In genomic region chr2:31239833-31240232, GRCm38 (mm10) we compare ENCODE assay signal across 9 mouse cellular contexts. TPM values are rescaled to one million over a fixed set of nuclear protein-coding genes. Genes with fewer than 3 reads are reported as not detected.
DNase-seq lines count a peak whose midpoint lies in the region; ATAC-seq lines count a peak whose summit lies in the region.
"Had no signal": no experiment of that assay in that cellular context is flagged by ENCODE, and none has a peak within 500 bp of the region (broad histone marks: within the 10 kb centered on the region; RNA-seq: fewer than 3 reads in every experiment).

No protein-coding gene starts in this region.

- DNase-seq in heart, postnatal 10 days, result no peak
- DNase-seq in midbrain, embryonic 14.5 days, result no peak
- DNase-seq in gastrocnemius, postnatal 10 days, result no peak
- no peak for DNase-seq in left cerebral cortex, adult 18-20 months (ENCODE audit: low spot score in 2 of 2)

- intact Hi-C loops in heart, postnatal 10 days (cut with DNase I), result no loop called here

- 65% methylated on average over 6 of the region's 6 CpGs for WGBS in heart, embryonic 11.5 days (ENCODE audit: insufficient replicate concordance)
- WGBS in midbrain, embryonic 12.5 days, result 88% methylated on average over 6 of the region's 6 CpGs
- 83% methylated on average over 6 of the region's 6 CpGs for WGBS in midbrain, embryonic 14.5 days
- WGBS in intestine, embryonic 15.5 days, result 83% methylated on average over 6 of the region's 6 CpGs
- WGBS in stomach, embryonic 15.5 days, result 79% methylated on average over 6 of the region's 6 CpGs

- H3K36me3 ChIP-seq in heart, embryonic 11.5 days (ENCODE audit: control insufficient read depth, insufficient read depth, low read length), result no peaks in the 10 kb centered on the region
- H3K36me3 ChIP-seq in midbrain, embryonic 12.5 days, result no peaks in the 10 kb centered on the region
- no peaks in the 10 kb centered on the region for H3K36me3 ChIP-seq in midbrain, embryonic 14.5 days (ENCODE audit: control insufficient read depth, insufficient read depth, low read length)
- H3K36me3 ChIP-seq in intestine, embryonic 15.5 days, result no peaks in the 10 kb centered on the region
- H3K36me3 ChIP-seq in stomach, embryonic 15.5 days, result no peaks in the 10 kb centered on the region

- H3K9me3 ChIP-seq in heart, embryonic 11.5 days (replicated peaks; ENCODE audit: control insufficient read depth, low read length), result no peaks in the 10 kb centered on the region
- H3K9me3 ChIP-seq in midbrain, embryonic 12.5 days, result no peaks in the 10 kb centered on the region
- no peaks in the 10 kb centered on the region for H3K9me3 ChIP-seq in midbrain, embryonic 14.5 days (ENCODE audit: control insufficient read depth, low read length)
- no peaks in the 10 kb centered on the region for H3K9me3 ChIP-seq in intestine, embryonic 15.5 days
- no peaks in the 10 kb centered on the region for H3K9me3 ChIP-seq in stomach, embryonic 15.5 days

- ATAC-seq in heart, embryonic 11.5 days (replicated peaks; ENCODE audit: insufficient number of reproducible peaks, low FRiP score, low TSS enrichment), result no peak
- ATAC-seq in midbrain, embryonic 12.5 days (ENCODE audit: low FRiP score, low read depth), result no peak
- ATAC-seq in midbrain, embryonic 14.5 days (ENCODE audit: low FRiP score, low TSS enrichment), result no peak
- ATAC-seq in intestine, embryonic 15.5 days, result no peak
- ATAC-seq in stomach, embryonic 15.5 days (ENCODE audit: insufficient read depth, low FRiP score, low read depth), result no peak
- ATAC-seq: activated CD4-positive, CD25-positive, alpha-beta regulatory T cell, adult 4 months had no signal

- peak overlapping the region; percentile 52; the same call in 1 of the 2 replicates for H3K4me2 ChIP-seq in heart, embryonic 11.5 days
- peak overlapping the region; percentile 39; the same call in 1 of the 2 replicates for H3K4me2 ChIP-seq in midbrain, embryonic 12.5 days (replicated peaks)
- no peak overlapping the region for H3K4me2 ChIP-seq in midbrain, embryonic 14.5 days (ENCODE audit: low read length)
- no peak overlapping the region for H3K4me2 ChIP-seq in intestine, embryonic 15.5 days (replicated peaks)
- peak overlapping the region; percentile 45 for H3K4me2 ChIP-seq in stomach, embryonic 15.5 days

- peak overlapping the region; percentile 43; the same call in 1 of the 2 replicates for H3K9ac ChIP-seq in heart, embryonic 11.5 days (ENCODE audit: low read depth, low read length)
- H3K9ac ChIP-seq in midbrain, embryonic 12.5 days (replicated peaks), result no peak overlapping the region
- no peak overlapping the region for H3K9ac ChIP-seq in midbrain, embryonic 14.5 days (replicated peaks; ENCODE audit: low read length)
- H3K9ac ChIP-seq in intestine, embryonic 15.5 days, result no peak overlapping the region
- no peak overlapping the region for H3K9ac ChIP-seq in stomach, embryonic 15.5 days

- no peak overlapping the region for H3K27ac ChIP-seq in heart, embryonic 11.5 days (ENCODE audit: low read depth, low read length)
- no peak overlapping the region for H3K27ac ChIP-seq in midbrain, embryonic 12.5 days (replicated peaks)
- H3K27ac ChIP-seq in midbrain, embryonic 14.5 days (replicated peaks; ENCODE audit: low read depth, low read length), result no peak overlapping the region
- H3K27ac ChIP-seq in intestine, embryonic 15.5 days, result no peak overlapping the region
- no peak overlapping the region for H3K27ac ChIP-seq in stomach, embryonic 15.5 days

- peaks cover 6% of the 10 kb centered on the region for H3K4me1 ChIP-seq in heart, embryonic 11.5 days (ENCODE audit: control insufficient read depth, insufficient read depth, low read length)
- H3K4me1 ChIP-seq in midbrain, embryonic 12.5 days, result peaks cover 6% of the 10 kb centered on the region; the same call in 1 of the 2 replicates
- H3K4me1 ChIP-seq in midbrain, embryonic 14.5 days (ENCODE audit: control insufficient read depth, insufficient read depth, low read length), result peaks cover 4% of the 10 kb centered on the region; the same call in 1 of the 2 replicates
- 0 out of 2 replicates have a peak, but pooled peaks cover 7% of the 10 kb centered on the region for H3K4me1 ChIP-seq in intestine, embryonic 15.5 days (replicated peaks)
- H3K4me1 ChIP-seq in stomach, embryonic 15.5 days, result peaks cover 11% of the 10 kb centered on the region

- H3K4me3 ChIP-seq in heart, embryonic 11.5 days (ENCODE audit: low read depth, low read length), result no peak overlapping the region
- H3K4me3 ChIP-seq in midbrain, embryonic 12.5 days, result no peak overlapping the region; the same call in 1 of the 2 replicates
- H3K4me3 ChIP-seq in midbrain, embryonic 14.5 days (replicated peaks; ENCODE audit: low read depth, low read length), result no peak overlapping the region
- H3K4me3 ChIP-seq in intestine, embryonic 15.5 days (replicated peaks), result peak overlapping the region; percentile 11; the same call in 1 of the 2 replicates
- H3K4me3 ChIP-seq in stomach, embryonic 15.5 days (replicated peaks), result no peak overlapping the region

- H3K27me3 ChIP-seq in heart, embryonic 11.5 days (ENCODE audit: control insufficient read depth, insufficient read depth, low read length), result peaks cover 21% of the 10 kb centered on the region
- peaks cover 36% of the 10 kb centered on the region for H3K27me3 ChIP-seq in midbrain, embryonic 12.5 days
- no peaks in the 10 kb centered on the region for H3K27me3 ChIP-seq in midbrain, embryonic 14.5 days (ENCODE audit: control insufficient read depth, insufficient read depth, low read length)
- H3K27me3 ChIP-seq in intestine, embryonic 15.5 days (replicated peaks), result peaks cover 4% of the 10 kb centered on the region; the same call in 1 of the 2 replicates
- H3K27me3 ChIP-seq in stomach, embryonic 15.5 days (replicated peaks), result no peaks in the 10 kb centered on the region

RNA-seq across cellular contexts. Expression of gene Ncs1, which starts 5.8 kb away (rescaled TPM):
- 42.8 and 46.5 TPM in 2 replicates for polyA plus RNA-seq in heart, embryonic 11.5 days (2014; fragmentation: Nextera tagmentation; extraction: Ambion mirVana)
- 10 to 100 TPM; 10.8 to 17.1 TPM for total RNA-seq in heart, postnatal 10 days (2021)
- 75.8 and 90.3 TPM in 2 replicates for polyA plus RNA-seq in midbrain, embryonic 12.5 days (2016; fragmentation: Nextera tagmentation; extraction: Ambion mirVana)
- 167 and 185 TPM in 2 replicates for polyA plus RNA-seq in midbrain, embryonic 14.5 days (2014; fragmentation: Nextera tagmentation; extraction: Ambion mirVana)
- 23.9 and 25.0 TPM in 2 replicates for polyA plus RNA-seq in intestine, embryonic 15.5 days (2015; fragmentation: Nextera tagmentation; extraction: Ambion mirVana)
- 22.3 and 24.3 TPM in 2 replicates for polyA plus RNA-seq in stomach, embryonic 15.5 days (2015; fragmentation: Nextera tagmentation; extraction: Ambion mirVana)
- total RNA-seq in gastrocnemius, postnatal 10 days (2021), result 10 to 100 TPM; 17.6 to 18.6 TPM
- 100 to 1,000 TPM; 236 to 243 TPM for total RNA-seq in left cerebral cortex, adult 18-20 months (2021)

Comparison
In these comparisons a context has a peak if more than half of its experiments do, and no peak if none do; other contexts are left out.
1. H3K4me2 ChIP-seq: peak in heart, embryonic 11.5 days (single experiment), midbrain, embryonic 12.5 days (single experiment) and stomach, embryonic 15.5 days (single experiment); none in midbrain, embryonic 14.5 days (single experiment) and intestine, embryonic 15.5 days (single experiment).